Mouse (Mus musculus) megakaryocyte-erythroid progenitor cell, adult 5-6 weeks (primary cell): ENCODE measurements at regions not wholly inside any gene's neighbourhood (a gene's known extent, or its start where the extent isn't known, plus 50 kb on each side); places are given as distances from the start of the nearest gene placed in this dataset.

Experiments used
- ATAC-seq: replicated peaks from 2 replicates; pipeline ENCODE4 v1.8.0; 2016; ENCODE audit warnings: mild to moderate bottlenecking, inconsistent platforms; ENCODE audit not compliant: severe bottlenecking, poor library complexity, low FRiP score, low TSS enrichment

DNA sequence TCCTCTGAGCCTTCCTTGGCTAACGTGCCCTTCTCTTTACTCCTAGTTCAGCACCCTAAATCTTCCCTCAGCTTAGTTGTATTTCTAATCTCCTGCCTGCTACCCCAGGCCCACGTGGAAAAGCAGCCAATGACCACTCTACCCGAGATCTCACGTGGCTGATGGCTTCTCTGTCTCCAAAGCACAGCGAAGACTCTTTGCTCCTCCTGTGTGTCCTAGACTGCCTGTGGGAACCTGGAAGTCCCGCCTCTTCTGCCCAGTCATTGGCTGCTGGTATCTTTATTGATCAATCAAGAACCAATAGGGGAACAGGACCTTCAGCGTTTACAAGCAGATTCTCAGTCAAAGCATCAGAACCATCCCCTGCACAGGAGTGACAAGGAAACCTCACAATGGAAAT, 54.8 kb downstream of the Gm19935 start:
- no peak for ATAC-seq

DNA sequence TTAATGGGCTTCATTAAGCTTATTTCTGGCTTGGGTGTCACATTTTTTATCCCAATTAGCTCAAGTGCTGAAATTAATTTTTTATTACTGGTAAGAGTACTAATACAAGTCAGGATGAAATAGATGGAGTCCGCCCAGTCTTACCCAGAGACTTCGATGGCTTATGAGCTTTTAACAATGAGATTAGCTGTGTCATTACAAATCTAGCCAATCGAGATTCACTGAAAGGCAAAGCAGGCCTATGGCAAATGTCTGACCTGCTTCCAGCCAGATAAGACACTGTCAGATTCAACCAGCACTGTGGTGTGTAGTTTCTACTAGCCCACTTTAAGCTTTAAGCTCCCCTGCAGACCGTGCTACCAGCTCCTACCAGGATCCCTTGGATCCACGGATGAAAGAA, 55.2 kb downstream of the Gm19935 start:
- no peak for ATAC-seq

DNA sequence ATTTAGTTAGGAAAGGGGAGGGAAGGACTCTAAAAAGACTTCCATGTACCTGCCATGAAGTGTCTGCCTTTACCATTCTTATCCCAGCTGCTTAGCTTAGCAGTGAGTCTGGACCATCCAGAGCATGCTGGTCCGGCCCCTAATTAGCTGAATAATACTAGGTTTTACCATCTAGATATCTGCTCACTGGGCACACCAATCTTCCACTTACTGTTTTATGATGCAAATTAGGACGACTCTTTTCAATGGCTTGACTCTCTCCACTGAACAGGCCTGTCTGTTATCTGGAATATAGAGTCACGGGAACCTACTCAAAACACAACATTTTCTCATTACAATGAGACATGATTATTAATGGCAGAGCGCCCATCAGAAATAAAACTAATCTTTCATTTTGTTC, 55.7 kb downstream of the Gm19935 start:
- ATAC-seq: no peak

DNA sequence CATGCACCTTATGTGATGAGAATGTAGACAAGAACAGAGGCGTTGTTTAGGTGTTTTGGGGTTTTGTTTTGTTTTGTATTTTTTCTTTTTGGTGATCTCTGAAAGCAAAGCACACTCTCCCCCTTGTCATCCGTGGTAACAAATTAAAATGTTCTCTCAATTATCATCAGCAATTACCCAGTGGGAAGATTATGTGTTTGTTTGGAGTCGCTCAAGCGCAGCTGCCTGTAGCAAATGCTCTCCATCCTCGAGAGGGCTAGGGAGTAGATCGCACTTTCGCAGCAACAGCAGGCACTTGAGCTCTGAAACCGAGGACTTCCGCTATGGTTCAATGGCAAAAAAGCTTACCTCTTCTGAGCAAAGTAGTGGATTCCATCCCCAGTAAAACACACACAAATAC, 57.7 kb downstream of the Gm19935 start:
- ATAC-seq: no peak

DNA sequence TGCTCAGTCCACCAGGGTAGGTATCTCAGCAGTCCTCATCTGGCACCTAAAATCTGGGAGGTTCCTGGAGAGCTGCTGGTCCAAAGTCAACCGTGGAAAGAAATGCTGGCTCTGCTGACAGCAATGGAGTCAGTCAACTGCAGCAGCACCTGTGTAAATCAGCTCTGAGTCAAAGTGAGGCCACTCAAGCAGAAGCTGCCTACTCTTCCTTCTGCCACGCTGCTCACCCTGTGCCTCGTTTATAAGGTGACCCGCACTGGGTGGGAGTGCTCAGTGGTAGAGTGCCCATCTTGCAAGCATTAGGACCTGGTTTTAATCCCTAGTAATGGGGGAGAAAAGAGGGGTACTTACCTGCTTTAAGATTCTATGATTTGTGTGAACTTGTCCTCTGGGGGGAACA, 62.2 kb downstream of the Gm19935 start:
- no peak for ATAC-seq

DNA sequence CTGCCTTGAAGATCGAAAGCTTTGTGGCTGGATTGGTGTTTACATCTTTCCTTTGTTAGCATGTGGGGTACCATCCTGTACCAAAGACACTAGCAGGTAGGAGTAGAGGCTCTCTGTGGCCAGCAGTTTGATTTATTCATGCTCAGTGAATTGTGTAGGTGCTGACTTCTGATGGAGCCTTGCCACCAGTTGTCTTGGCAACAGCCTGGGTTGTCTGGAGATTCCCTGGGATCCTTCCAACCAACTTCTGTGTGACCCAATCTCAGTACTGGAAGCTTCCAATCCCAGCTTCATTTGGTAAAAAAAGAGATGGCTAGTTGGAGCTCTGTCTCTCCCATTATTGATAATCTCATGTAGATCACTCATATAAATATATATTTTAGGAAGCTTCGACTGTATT, 73.6 kb downstream of the Gm19935 start:
- ATAC-seq: no peak

DNA sequence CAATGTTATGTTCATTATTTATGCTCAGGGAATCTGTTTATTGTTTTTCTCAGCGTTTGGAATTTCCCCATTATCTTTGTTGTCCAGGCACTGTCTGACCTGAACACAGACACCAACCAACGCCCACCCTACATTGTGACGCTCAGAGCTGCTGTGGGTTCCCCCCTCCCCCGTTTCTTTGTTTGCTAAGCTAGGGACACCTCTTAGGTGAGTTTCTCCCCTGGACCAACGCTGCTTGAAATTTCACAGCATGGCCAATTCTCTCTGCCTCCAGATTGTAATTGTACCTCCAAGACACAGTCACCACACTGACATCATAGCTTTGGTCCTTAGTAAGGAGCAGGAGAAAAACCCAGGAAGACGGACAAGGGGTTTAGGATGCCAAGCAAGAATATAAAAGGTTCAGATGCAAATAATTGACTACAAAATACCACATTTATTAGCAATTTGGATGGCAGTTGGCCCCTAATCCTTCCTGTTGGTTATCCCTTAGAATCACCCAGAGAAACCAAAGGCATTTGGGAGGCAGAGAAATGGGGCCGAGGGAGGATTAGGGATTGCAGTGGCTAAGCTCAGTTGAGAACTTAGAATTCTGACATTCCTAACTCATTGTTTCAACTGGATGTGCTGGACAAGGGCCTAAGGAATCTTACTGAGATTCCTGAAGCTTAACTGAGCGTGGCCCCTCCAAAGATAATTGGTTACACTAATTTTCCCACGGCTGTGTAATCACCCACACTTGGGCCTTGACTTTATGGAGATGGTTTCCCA, 76.0 kb downstream of the Gm19935 start:
- ATAC-seq: no peak

- ATAC-seq: no peak
These were observed 76.8 kb downstream of the Gm19935 start for GRCm38 (mm10) chr8:90740302-90740962.

- ATAC-seq: no peak
These were observed 89.2 kb downstream of the Gm19935 start for GRCm38 (mm10) chr8:90728011-90728410.

DNA sequence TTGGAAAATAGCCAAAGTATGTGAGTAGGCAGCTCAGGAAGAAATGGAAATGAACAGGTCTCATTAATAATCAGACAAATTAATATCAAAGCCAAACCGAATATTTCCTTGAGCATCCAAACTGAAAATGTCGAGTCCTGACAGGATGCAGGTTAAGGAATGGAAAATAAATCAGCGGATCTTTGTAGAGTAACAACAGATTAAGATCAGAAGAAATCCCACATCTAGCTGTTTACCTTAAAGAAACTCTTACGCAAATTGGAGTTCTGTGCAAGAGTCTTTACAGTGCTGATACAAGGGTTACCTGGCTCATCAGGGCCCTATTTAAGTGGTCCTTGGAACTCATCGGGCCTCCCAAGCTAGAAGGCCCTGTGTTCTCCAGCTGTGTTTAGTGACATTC, 92.0 kb downstream of the Gm19935 start:
- ATAC-seq: no peak

GRCm38 (mm10) chr8:90716436-90716835, 100.8 kb downstream of the Gm19935 start:
- no peak for ATAC-seq

DNA sequence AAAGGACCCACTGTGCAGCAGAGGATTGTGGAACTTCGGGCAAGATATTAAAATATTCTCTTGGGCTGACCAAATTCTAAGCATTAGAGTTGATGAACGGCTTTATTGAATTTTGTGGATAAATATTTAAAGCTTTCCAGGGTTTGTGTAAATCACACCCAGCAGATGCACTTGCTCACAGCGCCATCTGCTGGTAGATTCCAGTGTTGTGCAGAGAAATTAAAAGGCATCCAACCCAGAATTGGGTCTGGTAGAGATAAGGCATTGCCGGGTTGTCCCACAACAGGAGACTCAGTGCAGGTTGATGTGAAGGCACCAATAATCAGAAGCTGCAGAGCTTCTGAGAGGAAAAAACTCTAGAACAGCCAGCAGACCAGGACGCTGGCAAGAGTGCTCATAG, 108.7 kb downstream of the Gm19935 start:
- peak; percentile 68; the same call in 1 of the 2 replicates for ATAC-seq

- no peak for ATAC-seq
These were observed 124.7 kb downstream of the Gm19935 start for GRCm38 (mm10) chr8:90692516-90692915.

GRCm38 (mm10) chr8:90685076-90685475, 132.1 kb downstream of the Gm19935 start:
- no peak for ATAC-seq

GRCm38 (mm10) chr8:90670471-90671057, 146.6 kb downstream of the Gm19935 start:
- no peak for ATAC-seq

DNA sequence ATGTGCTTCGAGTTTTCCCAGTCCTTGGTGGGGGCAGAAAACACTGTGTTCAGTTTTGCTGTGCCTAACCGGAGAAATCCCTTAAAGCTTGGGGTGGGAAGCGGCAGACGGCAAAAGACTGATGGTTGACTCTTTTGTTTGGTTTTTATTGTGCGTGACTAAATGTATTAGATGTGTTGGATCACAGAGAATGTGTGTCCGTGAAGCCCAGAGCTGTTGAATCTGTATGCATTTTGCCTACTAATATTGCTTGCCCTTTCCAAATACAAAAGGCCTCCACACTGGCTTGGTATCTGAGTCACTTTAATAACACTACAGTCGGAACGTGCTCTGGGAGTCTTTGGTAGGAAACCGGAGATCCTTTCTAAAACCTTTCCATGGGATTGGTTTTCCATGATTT, 147.8 kb downstream of the Gm19935 start:
- no peak for ATAC-seq

GRCm38 (mm10) chr8:90659066-90659465, 158.1 kb downstream of the Gm19935 start:
- no peak for ATAC-seq

- no peak for ATAC-seq
These were observed 159.5 kb downstream of the Gm19935 start for GRCm38 (mm10) chr8:90657641-90658051.

DNA sequence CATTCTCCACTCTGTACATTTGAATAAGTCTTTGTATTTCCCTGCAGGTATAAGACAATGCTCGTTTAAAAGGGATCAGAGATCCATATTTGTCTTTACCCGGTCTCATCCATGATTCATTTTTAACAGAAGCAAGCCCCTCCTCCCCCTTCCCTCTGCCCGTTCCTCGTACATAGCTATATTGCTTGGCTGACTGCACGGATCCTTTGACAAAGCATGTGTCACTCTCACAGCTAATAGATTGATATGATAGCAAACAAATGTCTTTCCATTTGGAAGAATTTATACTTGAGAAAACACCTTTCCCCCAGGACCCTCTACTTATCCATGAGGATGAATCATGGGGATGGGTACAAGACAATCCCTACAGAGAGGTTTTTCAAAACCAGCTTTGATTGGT, 160.1 kb downstream of the Gm19935 start:
- ATAC-seq: no peak

DNA sequence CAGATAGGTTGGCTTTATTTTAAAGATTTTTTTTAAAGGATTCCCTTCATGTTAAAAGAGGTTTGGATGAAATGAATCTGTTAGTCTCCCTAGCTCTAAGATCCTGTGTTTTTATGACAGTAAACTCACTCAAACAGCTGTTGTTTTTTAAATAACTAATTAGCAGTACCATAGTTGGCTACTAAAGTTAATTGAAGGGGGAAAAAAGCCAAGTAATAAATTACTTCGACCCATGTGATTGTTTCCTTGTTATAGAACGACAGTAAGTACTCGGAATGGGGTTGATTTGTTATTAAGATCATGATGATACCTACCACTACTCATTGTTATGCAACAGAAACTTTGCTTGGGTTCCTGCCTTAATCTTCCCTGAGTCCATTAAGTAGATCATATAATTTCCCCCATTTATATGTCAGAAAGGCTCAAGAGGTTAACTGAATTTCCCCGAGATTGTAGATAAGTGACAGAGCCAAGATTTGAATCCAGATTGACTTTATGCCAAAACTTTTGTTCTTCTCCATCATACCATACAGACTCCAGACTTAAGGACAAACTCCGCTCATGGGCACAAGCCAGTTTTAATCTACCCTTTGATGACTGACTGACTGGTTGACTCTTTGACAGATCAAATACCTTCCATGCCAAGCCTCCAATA, 160.6 kb downstream of the Gm19935 start:
- no peak for ATAC-seq
